Mouse (Mus musculus): Measurements from ENCODE around the gene Rbfox2. TPM values are rescaled to one million over a fixed set of nuclear protein-coding genes. Genes with fewer than 3 reads are reported as not detected.

The Rbfox2 gene
- polyA plus RNA-seq, 2 experiments: 7.2 to 9.9 TPM

- H3K4me2 ChIP-seq (ENCODE audit: low read depth): no peak overlapping the region
- no peaks in the 10 kb centered on the region for H3K36me3 ChIP-seq (replicated peaks; ENCODE audit: control insufficient read depth, insufficient read depth, low read depth)
- no peak overlapping the region for H3K9ac ChIP-seq (replicated peaks)
- no peak for DNase-seq (ENCODE audit: low read depth in 3 of 3, low spot score in 3 of 3)
- H3K4me1 ChIP-seq (replicated peaks; ENCODE audit: control insufficient read depth in 2 of 2, insufficient read depth in 2 of 2, low read length in 1 of 2): peaks cover 0 to 2% of the 10 kb centered on the region in 2 experiments; a peak in 2 of 4 replicates
- WGBS (ENCODE audit: insufficient replicate concordance): 54% methylated on average over 4 of the region's 4 CpGs
- no peak overlapping the region for H3K27ac ChIP-seq
- H3K27me3 ChIP-seq (ENCODE audit: control insufficient read depth, insufficient read depth, low read length): no peaks in the 10 kb centered on the region
- ATAC-seq (ENCODE audit: insufficient read depth): no peak
- TF ChIP-seq EP300 (IDR thresholded peaks at IDR 0.05; ENCODE audit: low read depth): no peak
- no peaks in the 10 kb centered on the region for H3K9me3 ChIP-seq (ENCODE audit: control insufficient read depth, low read length)
- H3K4me3 ChIP-seq (ENCODE audit: insufficient read depth in 1 of 2, low read depth in 2 of 2, low read length in 2 of 2): no peak overlapping the region
These were observed 50.0 kb downstream of the Rbfox2 start for GRCm38 (mm10) chr15:77256782-77257181.

GRCm38 (mm10) chr15:77254636-77255035 is 52.2 kb downstream of the Rbfox2 start:
- ATAC-seq (ENCODE audit: insufficient read depth) (no peak), DNase-seq (ENCODE audit: low read depth in 3 of 3, low spot score in 3 of 3) (no peak)
- Histone ChIP-seq H3K4me3 (ENCODE audit: insufficient read depth in 1 of 2, low read depth in 2 of 2, low read length in 2 of 2) (no peak overlapping the region), H3K9me3 (ENCODE audit: control insufficient read depth, low read length) (no peaks in the 10 kb centered on the region), H3K4me2 (ENCODE audit: low read depth) (no peak overlapping the region), H3K4me1 (replicated peaks; ENCODE audit: control insufficient read depth in 2 of 2, insufficient read depth in 2 of 2, low read length in 1 of 2) (peaks cover 0 to 2% of the 10 kb centered on the region in 2 experiments; a peak in 2 of 4 replicates), H3K36me3 (replicated peaks; ENCODE audit: control insufficient read depth, insufficient read depth, low read depth) (no peaks in the 10 kb centered on the region), H3K9ac (replicated peaks) (no peak overlapping the region), H3K27me3 (ENCODE audit: control insufficient read depth, insufficient read depth, low read length) (no peaks in the 10 kb centered on the region), H3K27ac (no peak overlapping the region)
- TF ChIP-seq EP300 (IDR thresholded peaks at IDR 0.05; ENCODE audit: low read depth) (no peak), CTCF (IDR thresholded peaks at IDR 0.05; ENCODE audit: low read depth) (no peak)
- WGBS (ENCODE audit: insufficient replicate concordance): 39% methylated on average over 1 of the region's 1 CpGs

- Histone ChIP-seq H3K4me2 (ENCODE audit: low read depth) (no peak overlapping the region), H3K4me1 (replicated peaks; ENCODE audit: control insufficient read depth in 2 of 2, insufficient read depth in 2 of 2, low read length in 1 of 2) (peaks cover 0 to 2% of the 10 kb centered on the region in 2 experiments; a peak in 2 of 4 replicates), H3K4me3 (ENCODE audit: insufficient read depth in 1 of 2, low read depth in 2 of 2, low read length in 2 of 2) (no peak overlapping the region), H3K9ac (replicated peaks) (no peak overlapping the region), H3K27me3 (ENCODE audit: control insufficient read depth, insufficient read depth, low read length) (no peaks in the 10 kb centered on the region), H3K36me3 (replicated peaks; ENCODE audit: control insufficient read depth, insufficient read depth, low read depth) (no peaks in the 10 kb centered on the region), H3K27ac (no peak overlapping the region), H3K9me3 (ENCODE audit: control insufficient read depth, low read length) (no peaks in the 10 kb centered on the region)
- DNase-seq (ENCODE audit: low read depth in 3 of 3, low spot score in 3 of 3): no peak
- no peak for ATAC-seq (ENCODE audit: insufficient read depth)
- TF ChIP-seq EP300 (IDR thresholded peaks at IDR 0.05; ENCODE audit: low read depth): no peak
- TF ChIP-seq CTCF (IDR thresholded peaks at IDR 0.05; ENCODE audit: low read depth): no peak
- WGBS (ENCODE audit: insufficient replicate concordance): 33% methylated on average over 2 of the region's 2 CpGs
These were observed 52.7 kb downstream of the Rbfox2 start for GRCm38 (mm10) chr15:77254128-77254527.

- Histone ChIP-seq H3K4me2 (ENCODE audit: low read depth) (no peak overlapping the region), H3K9ac (replicated peaks) (no peak overlapping the region), H3K4me3 (ENCODE audit: insufficient read depth in 1 of 2, low read depth in 2 of 2, low read length in 2 of 2) (no peak overlapping the region), H3K4me1 (replicated peaks; ENCODE audit: control insufficient read depth in 2 of 2, insufficient read depth in 2 of 2, low read length in 1 of 2) (peaks cover 0 to 2% of the 10 kb centered on the region in 2 experiments; a peak in 2 of 4 replicates), H3K27ac (no peak overlapping the region), H3K36me3 (replicated peaks; ENCODE audit: control insufficient read depth, insufficient read depth, low read depth) (no peaks in the 10 kb centered on the region), H3K9me3 (ENCODE audit: control insufficient read depth, low read length) (no peaks in the 10 kb centered on the region), H3K27me3 (ENCODE audit: control insufficient read depth, insufficient read depth, low read length) (no peaks in the 10 kb centered on the region)
- DNase-seq (ENCODE audit: low read depth in 3 of 3, low spot score in 3 of 3) (no peak), ATAC-seq (ENCODE audit: insufficient read depth) (no peak)
- WGBS (ENCODE audit: insufficient replicate concordance): 45% methylated on average over 3 of the region's 3 CpGs
- TF ChIP-seq EP300 (IDR thresholded peaks at IDR 0.05; ENCODE audit: low read depth) (no peak), CTCF (IDR thresholded peaks at IDR 0.05; ENCODE audit: low read depth) (no peak)
These were observed 55.1 kb downstream of the Rbfox2 start for GRCm38 (mm10) chr15:77251706-77252105.

- peaks cover 0 to 6% of the 10 kb centered on the region in 2 experiments; a peak in 2 of 4 replicates for H3K4me1 ChIP-seq (replicated peaks; ENCODE audit: control insufficient read depth in 2 of 2, insufficient read depth in 2 of 2, low read length in 1 of 2)
- TF ChIP-seq CTCF (IDR thresholded peaks at IDR 0.05; ENCODE audit: low read depth): no peak
- no peak for TF ChIP-seq EP300 (IDR thresholded peaks at IDR 0.05; ENCODE audit: low read depth)
- H3K4me3 ChIP-seq (ENCODE audit: insufficient read depth in 1 of 2, low read depth in 2 of 2, low read length in 2 of 2): no peak overlapping the region
- no peak overlapping the region for H3K27ac ChIP-seq
- DNase-seq (ENCODE audit: low read depth in 3 of 3, low spot score in 3 of 3) (no peak), ATAC-seq (ENCODE audit: insufficient read depth) (no peak)
- WGBS (ENCODE audit: insufficient replicate concordance): 73% methylated on average over 2 of the region's 2 CpGs
- H3K36me3 ChIP-seq (replicated peaks; ENCODE audit: control insufficient read depth, insufficient read depth, low read depth): no peaks in the 10 kb centered on the region
- no peaks in the 10 kb centered on the region for H3K27me3 ChIP-seq (ENCODE audit: control insufficient read depth, insufficient read depth, low read length)
- no peak overlapping the region for H3K4me2 ChIP-seq (ENCODE audit: low read depth)
- H3K9me3 ChIP-seq (ENCODE audit: control insufficient read depth, low read length): no peaks in the 10 kb centered on the region
- H3K9ac ChIP-seq (replicated peaks): no peak overlapping the region
These were observed 56.0 kb downstream of the Rbfox2 start for GRCm38 (mm10) chr15:77250806-77251205.

Measured in liver, embryonic 14.5 days (tissue).